Mouse (Mus musculus) midbrain, postnatal 0 days (tissue): ENCODE measurements around the gene Otop2. TPM values are rescaled to one million over a fixed set of nuclear protein-coding genes. Genes with fewer than 3 reads are reported as not detected.
A peak's percentile ranks its signal among the peaks of the same experiment; 100 is the strongest.

Source experiments
- ATAC-seq: fragments of 200-750 bp; cut with Nextera tagmentation; 2 replicates; pipeline ENCODE4 v1.8.0; 2017; ENCODE audit warnings: moderate number of reproducible peaks, mild to moderate bottlenecking, moderate TSS enrichment, moderate library complexity; ENCODE audit not compliant: low FRiP score
- DNase-seq: peaks from one replicate; pipeline ENCODE4 v3.0.0-alpha.2; 2015; ENCODE audit warnings: low spot score
- H3K27ac ChIP-seq: fragments of 300-500 bp; sonication (generic); 2 replicates; pipeline ENCODE4 v1.5.1; 2014; ENCODE audit warnings: low read depth, mild to moderate bottlenecking, low read length, mixed read lengths
- H3K27me3 ChIP-seq: fragments of 300-500 bp; sonication (generic); 2 replicates; pipeline ENCODE4 v1.6.1; 2014; ENCODE audit warnings: low read length, control low read depth, mixed read lengths; ENCODE audit not compliant: insufficient read depth
- H3K36me3 ChIP-seq: fragments of 300-500 bp; sonication (generic); 2 replicates; pipeline ENCODE4 v1.6.1; 2014; ENCODE audit warnings: low read length, control low read depth, mixed read lengths; ENCODE audit not compliant: insufficient read depth
- H3K4me1 ChIP-seq: fragments of 300-500 bp; sonication (generic); 2 replicates; pipeline ENCODE4 v1.6.1; 2014; ENCODE audit warnings: mild to moderate bottlenecking, control low read depth, antibody characterized with exemption, low read length, mixed read lengths; ENCODE audit not compliant: insufficient read depth
- H3K4me2 ChIP-seq: fragments of 300-500 bp; sonication (generic); 2 replicates; pipeline ENCODE4 v1.6.1; 2014; ENCODE audit warnings: low read depth, mild to moderate bottlenecking, low read length, mixed read lengths; ENCODE audit not compliant: poor library complexity, severe bottlenecking
- H3K4me3 ChIP-seq: fragments of 300-500 bp; sonication (generic); 2 replicates; pipeline ENCODE4 v1.5.1; 2014; ENCODE audit warnings: low read depth, mild to moderate bottlenecking, low read length, moderate library complexity
- H3K9ac ChIP-seq: fragments of 300-500 bp; sonication (generic); replicated peaks from 2 replicates; pipeline ENCODE4 v1.6.1; 2014; ENCODE audit warnings: mild to moderate bottlenecking, low read length, moderate library complexity, mixed read lengths; ENCODE audit not compliant: poor library complexity, severe bottlenecking
- H3K9me3 ChIP-seq: fragments of 300-500 bp; sonication (generic); 2 replicates; pipeline ENCODE4 v1.6.1; 2016; ENCODE audit warnings: low read length, control low read depth
- CTCF ChIP-seq: IDR thresholded peaks from 2 replicates; pipeline ENCODE4 v1.5.1; 2016; ENCODE audit warnings: antibody characterized with exemption, mild to moderate bottlenecking
- WGBS: fragments of 180-500 bp; shearing (Covaris S2); extraction: QIAGEN DNeasy Blood & Tissue Kit; methylation state at CpG from one replicate; pipeline ENCODE4 v1.1.7; 2014; 5-methylcytosine and 5-hydroxymethylcytosine counted together
- polyA plus RNA-seq: library from polyadenylated mRNA; unstranded; fragments of >200 nt; fragmentation: Nextera tagmentation; extraction: Ambion mirVana; gene quantifications from 2 replicates; pipeline ENCODE4 v1.2.1, GENCODE M21; 2015
- total RNA-seq: library from RNA; depleted of rRNA; stranded (reverse); fragments of >200 nt; gene quantifications from 2 replicates; pipeline ENCODE4 v1.2.3, GENCODE M21; 2014

Gene Otop2
- total and polyA plus RNA-seq, 2 experiments from 2014 or later = 0.05 to 0.15 TPM

- ATAC-seq = no peak
- 90% methylated on average over 27 of the region's 27 CpGs for WGBS
Observed at GRCm38 (mm10) chr11:115269330-115270066, 37.5 kb upstream of the Otop2 start.

GRCm38 (mm10) chr11:115270148-115270861, 36.7 kb upstream of the Otop2 start:
- Histone ChIP-seq H3K27ac (no peak overlapping the region), H3K9me3 (no peaks in the 10 kb centered on the region), H3K4me3 (no peak overlapping the region), H3K27me3 (peaks cover 35% of the 10 kb centered on the region), H3K4me2 (no peak overlapping the region), H3K4me1 (peaks cover 15% of the 10 kb centered on the region), H3K9ac (no peak overlapping the region), H3K36me3 (peaks cover 26% of the 10 kb centered on the region)
- peak; percentile 97 for TF ChIP-seq CTCF
- 32% methylated on average over 19 of the region's 19 CpGs for WGBS
- ATAC-seq (peak; percentile 43; the same call in 1 of the 2 replicates), DNase-seq (peak; percentile 88)

More at GRCm38 (mm10) chr11:115269330-115270066, 37.5 kb upstream of the Otop2 start:
- H3K4me3 ChIP-seq = no peak overlapping the region
- no peak overlapping the region for H3K9ac ChIP-seq
- DNase-seq = no peak
- no peak for TF ChIP-seq CTCF
- no peak overlapping the region for H3K27ac ChIP-seq
- H3K36me3 ChIP-seq = peaks cover 26% of the 10 kb centered on the region
- no peak overlapping the region for H3K4me2 ChIP-seq
- peaks cover 42% of the 10 kb centered on the region for H3K27me3 ChIP-seq
- no peaks in the 10 kb centered on the region for H3K9me3 ChIP-seq
- peaks cover 10% of the 10 kb centered on the region; the same call in 1 of the 2 replicates for H3K4me1 ChIP-seq

GRCm38 (mm10) chr11:115271052-115271451, 35.9 kb upstream of the Otop2 start:
- TF ChIP-seq CTCF = no peak
- Histone ChIP-seq H3K4me3 (no peak overlapping the region), H3K9me3 (no peaks in the 10 kb centered on the region), H3K27me3 (peaks cover 28% of the 10 kb centered on the region), H3K9ac (no peak overlapping the region), H3K27ac (no peak overlapping the region), H3K4me2 (no peak overlapping the region), H3K4me1 (peaks cover 22% of the 10 kb centered on the region), H3K36me3 (peaks cover 26% of the 10 kb centered on the region)
- ATAC-seq (no peak), DNase-seq (no peak)
- WGBS = 85% methylated on average over 9 of the region's 9 CpGs

DNA sequence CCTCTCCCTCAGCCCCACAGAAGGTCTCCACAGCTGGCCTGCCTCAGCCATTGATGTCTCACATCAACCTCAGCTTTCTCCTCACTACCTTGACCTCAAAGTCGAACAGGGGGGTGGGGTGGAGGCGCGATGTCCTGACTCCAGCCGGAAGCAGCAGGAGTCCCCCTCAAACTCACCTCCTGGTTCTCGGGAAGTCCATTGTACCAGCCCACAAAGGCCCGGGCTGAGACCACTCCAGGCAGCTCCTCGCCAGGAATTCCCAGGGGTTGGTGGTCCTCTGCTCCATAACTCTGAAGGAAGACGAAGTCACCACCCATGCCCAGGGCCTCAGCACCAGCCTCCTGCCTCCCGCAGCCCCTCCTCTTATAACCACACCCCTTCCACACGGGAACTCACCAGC, 35.5 kb upstream of the Otop2 start:
- H3K36me3 ChIP-seq = peaks cover 26% of the 10 kb centered on the region
- no peak for DNase-seq

GRCm38 (mm10) chr11:115272894-115273498, 34.0 kb upstream of the Otop2 start:
- no peak for TF ChIP-seq CTCF
- H3K9ac ChIP-seq = no peak overlapping the region
- H3K4me3 ChIP-seq = no peak overlapping the region
- H3K27me3 ChIP-seq = peaks cover 10% of the 10 kb centered on the region
- H3K9me3 ChIP-seq = no peaks in the 10 kb centered on the region
- H3K4me1 ChIP-seq = peaks cover 20% of the 10 kb centered on the region
- 66% methylated on average over 10 of the region's 10 CpGs for WGBS
- no peak for ATAC-seq
- H3K36me3 ChIP-seq = peaks cover 25% of the 10 kb centered on the region
- DNase-seq = no peak
- no peak overlapping the region for H3K27ac ChIP-seq
- H3K4me2 ChIP-seq = no peak overlapping the region

More for the DNA sequence above, 35.5 kb upstream of the Otop2 start:
- no peak overlapping the region for H3K9ac ChIP-seq
- H3K27me3 ChIP-seq = peaks cover 23% of the 10 kb centered on the region
- no peak for TF ChIP-seq CTCF
- peaks cover 23% of the 10 kb centered on the region for H3K4me1 ChIP-seq
- no peaks in the 10 kb centered on the region for H3K9me3 ChIP-seq
- no peak overlapping the region for H3K4me3 ChIP-seq
- no peak for ATAC-seq
- no peak overlapping the region for H3K4me2 ChIP-seq
- H3K27ac ChIP-seq = no peak overlapping the region
- 71% methylated on average over 10 of the region's 10 CpGs for WGBS
